Mouse (Mus musculus): ENCODE measurements around the gene Prr14. TPM values are rescaled to one million over a fixed set of nuclear protein-coding genes. Genes with fewer than 3 reads are reported as not detected.

The Prr14 gene
- total RNA-seq, 2 experiments from 2014 or later, result 37.3 to 40.0 TPM

DNA sequence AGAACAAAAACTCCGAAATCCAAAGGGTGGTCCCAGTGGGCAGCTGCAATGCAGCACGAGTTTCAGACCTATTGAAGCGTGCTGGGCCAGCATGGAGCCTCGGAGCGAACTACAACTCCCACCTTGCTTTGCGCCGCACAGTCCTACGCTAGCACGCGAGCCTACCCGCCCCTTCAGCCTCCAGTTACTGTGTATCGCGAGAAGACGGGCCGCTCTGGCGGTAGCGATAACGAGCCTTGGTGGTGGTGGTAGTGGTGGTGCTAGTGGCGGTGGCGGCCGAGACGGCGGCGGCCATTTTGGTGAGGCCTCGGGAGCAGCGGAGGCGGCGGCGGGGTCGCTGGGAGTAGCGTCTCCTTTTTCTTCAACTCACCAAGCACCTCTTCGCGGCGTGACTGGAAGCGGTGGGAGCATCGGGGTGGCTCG lies 52.4 kb downstream of the Prr14 start, which contains the start of gene Srcap:
Gene Srcap (plus strand): TSS at position 176 of the 423 bp plus-strand sequence.
- peak; percentile 96 for DNase-seq

DNA sequence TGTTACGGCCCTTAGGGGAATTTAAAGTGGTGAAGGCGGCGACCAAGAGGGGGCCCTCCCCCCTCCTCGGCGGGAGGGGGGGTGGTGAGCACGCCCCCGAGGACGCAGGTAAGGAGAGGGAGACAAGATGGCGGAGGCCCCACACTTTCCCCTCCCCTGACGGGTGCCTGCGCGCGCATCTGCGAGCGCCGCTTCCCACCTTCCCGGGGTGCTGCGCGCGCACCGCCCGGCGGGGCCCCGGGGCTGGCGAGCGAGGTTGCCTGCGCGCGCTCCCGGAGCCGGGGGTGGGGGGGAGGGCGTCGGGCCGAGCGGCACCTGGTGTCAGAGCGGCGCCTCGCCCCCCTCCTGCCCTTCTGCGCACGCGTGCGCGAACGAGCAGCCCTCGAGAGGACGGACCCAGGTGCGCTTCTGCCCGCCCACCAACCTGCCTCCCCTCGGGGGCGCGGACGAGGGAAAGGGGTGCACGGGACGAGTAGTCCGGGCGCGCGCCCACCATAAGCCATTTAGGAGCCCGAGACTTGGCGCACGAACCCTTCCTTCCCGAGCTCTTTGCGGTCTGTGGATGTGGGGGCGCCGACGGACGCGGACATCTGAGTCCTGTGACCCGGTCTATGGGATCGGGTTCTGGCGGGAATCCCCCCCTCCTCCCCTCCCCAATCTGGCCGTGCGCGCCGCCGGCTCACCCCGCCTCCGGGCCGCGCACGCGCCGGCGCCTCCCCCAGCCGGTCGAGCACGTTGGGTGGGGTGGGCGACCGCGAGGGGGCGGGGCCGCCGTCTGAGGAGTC lies 53.0 kb downstream of the Prr14 start:
- peak; percentile 95 for DNase-seq

- no peak for DNase-seq
These were observed 53.6 kb downstream of the Prr14 start for GRCm38 (mm10) chr7:127513016-127513390.

DNA sequence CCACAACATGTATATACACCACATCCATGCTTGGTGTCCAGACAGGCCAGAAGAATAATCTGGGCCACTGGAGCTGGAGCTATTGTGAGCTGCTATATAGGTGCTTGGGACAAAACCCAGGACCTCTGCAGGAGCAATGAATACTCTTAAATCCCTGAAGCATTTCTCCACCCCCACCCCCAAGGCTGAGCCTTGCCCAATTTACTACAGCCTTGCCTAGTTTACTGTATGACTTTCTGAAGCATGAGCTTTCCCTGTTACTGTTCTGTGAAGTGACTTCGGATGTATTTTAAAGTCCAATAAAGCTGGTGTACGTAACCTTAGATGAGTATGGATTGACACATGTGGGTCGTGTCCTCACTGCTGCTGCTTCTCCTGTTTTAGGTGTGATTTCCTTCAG lies 54.4 kb downstream of the Prr14 start:
- DNase-seq, result peak; percentile 43

DNA sequence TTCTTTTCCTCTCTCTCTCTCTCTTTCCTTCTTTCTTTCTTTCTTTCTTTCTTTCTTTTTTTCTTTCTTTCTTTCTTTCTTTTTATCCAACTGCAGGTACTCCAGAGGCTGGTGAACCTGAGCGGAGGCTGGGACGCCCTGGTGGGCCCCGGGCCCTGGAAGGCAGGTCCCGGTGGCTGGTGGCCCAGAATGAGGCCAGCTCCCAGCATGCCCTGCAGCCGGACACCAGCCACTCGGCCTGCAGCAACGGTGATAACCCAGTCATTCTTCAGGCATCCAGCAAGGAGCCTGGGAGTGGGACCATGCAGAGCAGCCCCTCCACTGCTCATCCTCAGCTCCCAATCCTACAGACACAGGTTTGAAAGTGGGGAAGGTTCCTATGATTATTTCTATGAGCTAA lies 56.4 kb downstream of the Prr14 start:
- DNase-seq, result peak; percentile 11

GRCm38 (mm10) chr7:127516344-127516743 lies 56.9 kb downstream of the Prr14 start:
- DNase-seq, result no peak

- DNase-seq, result no peak
These were observed 59.9 kb downstream of the Prr14 start, which contains the start of gene Gm42715 for GRCm38 (mm10) chr7:127519284-127519683. Gm42715 (plus strand) TSS chr7:127519584.

Small RNA genes lying within 50 kb of the gene (microRNA-seq; reads per million reads assigned to microRNA genes)
- gene Gm47278, result not detected
- not detected for gene Mir7060

Other genes starting within 250 kb of the Prr14 start
- gene Zfp553, start 226.6 kb upstream of the Prr14 start, total RNA-seq (2021), result 10 to 100 TPM in 1 of 2 experiments, 1 to 10 TPM in 1; 9.2 to 13.4 TPM
- gene Sept1, start 226.5 kb upstream of the Prr14 start, total RNA-seq (2021), result 10 to 100 TPM; 17.6 to 17.8 TPM
- 10 to 100 TPM; 23.5 to 31.7 TPM for gene Zfp771, start 215.3 kb upstream of the Prr14 start, total RNA-seq (2021)
- gene Dctpp1, start 198.9 kb upstream of the Prr14 start, total RNA-seq (2021), result 10 to 100 TPM; 60.7 to 65.0 TPM
- gene Sephs2, start 185.6 kb upstream of the Prr14 start, total RNA-seq (2021), result 100 to 1,000 TPM; 189 to 268 TPM
- 1 to 10 TPM; 4.7 to 5.0 TPM for gene Itgal, start 163.4 kb upstream of the Prr14 start, total RNA-seq (2021)
- gene Zfp768, start 114.0 kb upstream of the Prr14 start, total RNA-seq (2021), result 10 to 100 TPM; 31.7 to 38.2 TPM
- gene Zfp747, start 83.6 kb upstream of the Prr14 start, total RNA-seq (2021), result 1 to 10 TPM; 7.5 to 9.2 TPM
- 1 to 10 TPM; 4.1 to 4.4 TPM for gene 9130019O22Rik, start 72.4 kb upstream of the Prr14 start, total RNA-seq (2021)
- 1 to 10 TPM; 8.6 to 9.4 TPM for gene E430018J23Rik, start 66.0 kb upstream of the Prr14 start, total RNA-seq (2021)
- gene Zfp764, start 52.8 kb upstream of the Prr14 start, total RNA-seq (2021), result 1 to 10 TPM; 5.7 to 6.2 TPM
- 10 to 100 TPM; 11.3 to 13.0 TPM for gene Zfp688, start 37.5 kb upstream of the Prr14 start, total RNA-seq (2021)
- 1 to 10 TPM; 3.6 to 4.3 TPM for gene Zfp689, start 10.5 kb upstream of the Prr14 start, total RNA-seq (2021)
- gene Fbrs, start 19.6 kb downstream of the Prr14 start, total RNA-seq (2021), result 10 to 100 TPM; 53.3 to 65.8 TPM
- 10 to 100 TPM; 70.0 to 94.2 TPM for gene Srcap, start 52.4 kb downstream of the Prr14 start, total RNA-seq (2021)
- gene Gm42715, start 60.0 kb downstream of the Prr14 start, total RNA-seq (2021), result 10 to 100 TPM; 17.9 to 28.8 TPM
- gene Tmem265, start 101.8 kb downstream of the Prr14 start, total RNA-seq (2021), result not detected
- 10 to 100 TPM; 33.0 to 37.9 TPM for gene Phkg2, start 113.7 kb downstream of the Prr14 start, total RNA-seq (2021)
- 1 to 10 TPM; 8.0 to 9.2 TPM for gene Ccdc189, start 129.0 kb downstream of the Prr14 start, total RNA-seq (2021)
- gene Rnf40, start 129.2 kb downstream of the Prr14 start, total RNA-seq (2021), result 10 to 100 TPM; 51.5 to 59.7 TPM
- 10 to 100 TPM; 18.2 to 30.4 TPM for gene Zfp629, start 156.2 kb downstream of the Prr14 start, total RNA-seq (2021)
- 10 to 100 TPM; 77.0 to 81.8 TPM for gene Bcl7c, start 249.3 kb downstream of the Prr14 start, total RNA-seq (2021)

All from adrenal gland, postnatal 10 days (tissue).